Comparison of ENCODE assay signal across 10 mouse cellular contexts in genomic region chr5:37967914-37968375, GRCm38 (mm10).
DNase-seq lines count a peak whose midpoint lies in the region; ATAC-seq and TF ChIP-seq lines count a peak whose summit lies in the region.
"Had no signal": no experiment of that assay in that cellular context is flagged by ENCODE, and none has a peak within 500 bp of the region (broad histone marks: within the 10 kb centered on the region; RNA-seq: fewer than 3 reads in every experiment).

No protein-coding gene starts in this region.

- H3K27ac ChIP-seq in hindbrain, embryonic 10.5 days, result peak overlapping the region; percentile 50
- no peak overlapping the region for H3K27ac ChIP-seq in hindbrain, postnatal 0 days
- H3K27ac ChIP-seq in limb, embryonic 10.5 days, result peak overlapping the region; percentile 85
- no peak overlapping the region for H3K27ac ChIP-seq in stomach, embryonic 15.5 days

- DNase-seq in hindbrain, embryonic 10.5 days (ENCODE audit: low spot score), result peak; percentile 50
- no peak for DNase-seq in hindbrain, postnatal 0 days (ENCODE audit: low spot score)
- peak; percentile 2 for DNase-seq in retina, postnatal 1 day
- DNase-seq in retina, embryonic 14.5 days (ENCODE audit: low spot score), result no peak
- DNase-seq in limb, embryonic 10.5 days (ENCODE audit: low spot score), result peak; percentile 62
- no peak for DNase-seq in thymus, postnatal 10 days (ENCODE audit: low spot score in 2 of 2)
- DNase-seq: cerebellum, postnatal 10 days; heart, adult 11 months had no signal

- no peak overlapping the region for H3K9ac ChIP-seq in hindbrain, postnatal 0 days (replicated peaks; ENCODE audit: low read length)
- H3K9ac ChIP-seq in stomach, embryonic 15.5 days, result no peak overlapping the region

- peaks cover 27% of the 10 kb centered on the region for H3K4me1 ChIP-seq in hindbrain, embryonic 10.5 days (replicated peaks)
- no peaks in the 10 kb centered on the region for H3K4me1 ChIP-seq in hindbrain, postnatal 0 days (ENCODE audit: insufficient read depth, low read length)
- peaks cover 78% of the 10 kb centered on the region for H3K4me1 ChIP-seq in limb, embryonic 10.5 days
- 0 out of 2 replicates have a peak, but pooled peaks cover 12% of the 10 kb centered on the region for H3K4me1 ChIP-seq in stomach, embryonic 15.5 days

- H3K36me3 ChIP-seq in hindbrain, embryonic 10.5 days, result no peaks in the 10 kb centered on the region
- H3K36me3 ChIP-seq in hindbrain, postnatal 0 days (ENCODE audit: insufficient read depth, low read length), result no peaks in the 10 kb centered on the region
- H3K36me3 ChIP-seq in limb, embryonic 10.5 days, result no peaks in the 10 kb centered on the region
- no peaks in the 10 kb centered on the region for H3K36me3 ChIP-seq in stomach, embryonic 15.5 days

- peaks cover 83% of the 10 kb centered on the region for H3K27me3 ChIP-seq in hindbrain, embryonic 10.5 days (ENCODE audit: insufficient read depth, poor library complexity, severe bottlenecking)
- H3K27me3 ChIP-seq in hindbrain, postnatal 0 days (ENCODE audit: insufficient read depth, low read length), result peaks cover 24% of the 10 kb centered on the region
- H3K27me3 ChIP-seq in limb, embryonic 10.5 days (ENCODE audit: low read depth, poor library complexity, severe bottlenecking), result peaks cover 59% of the 10 kb centered on the region
- H3K27me3 ChIP-seq in stomach, embryonic 15.5 days (replicated peaks), result peaks cover 23% of the 10 kb centered on the region

- no peak for ATAC-seq in hindbrain, postnatal 0 days
- no peak for ATAC-seq in stomach, embryonic 15.5 days (ENCODE audit: insufficient read depth, low FRiP score, low read depth)
- ATAC-seq in frontal cortex, adult (ENCODE audit: low TSS enrichment), result no peak

- peak overlapping the region; percentile 27 for H3K4me3 ChIP-seq in hindbrain, embryonic 10.5 days
- H3K4me3 ChIP-seq in hindbrain, postnatal 0 days (ENCODE audit: low read length), result no peak overlapping the region
- H3K4me3 ChIP-seq in limb, embryonic 10.5 days, result peak overlapping the region; percentile 37
- no peak overlapping the region for H3K4me3 ChIP-seq in stomach, embryonic 15.5 days (replicated peaks)

- WGBS in hindbrain, embryonic 10.5 days, result 12% methylated on average over 14 of the region's 14 CpGs
- 15% methylated on average over 14 of the region's 14 CpGs for WGBS in hindbrain, postnatal 0 days
- under 1% methylated on average over 14 of the region's 14 CpGs for WGBS in limb, embryonic 10.5 days
- 2% methylated on average over 14 of the region's 14 CpGs for WGBS in stomach, embryonic 15.5 days

- H3K4me2 ChIP-seq in hindbrain, postnatal 0 days (ENCODE audit: low read depth, low read length), result no peak overlapping the region
- H3K4me2 ChIP-seq in stomach, embryonic 15.5 days, result peak overlapping the region; percentile 25; the same call in 1 of the 2 replicates

- TF ChIP-seq CTCF in hindbrain, postnatal 0 days (IDR thresholded peaks at IDR 0.05; ENCODE audit: low read depth), result no peak

- H3K9me3 ChIP-seq in hindbrain, embryonic 10.5 days, result no peaks in the 10 kb centered on the region
- H3K9me3 ChIP-seq in hindbrain, postnatal 0 days (ENCODE audit: low read length), result no peaks in the 10 kb centered on the region
- no peaks in the 10 kb centered on the region for H3K9me3 ChIP-seq in limb, embryonic 10.5 days (replicated peaks)
- H3K9me3 ChIP-seq in stomach, embryonic 15.5 days, result no peaks in the 10 kb centered on the region

Comparison
In these comparisons a context has a peak if more than half of its experiments do, and no peak if none do; other contexts are left out.
1. DNase-seq: peak in hindbrain, embryonic 10.5 days (single experiment), retina, postnatal 1 day (single experiment) and limb, embryonic 10.5 days (single experiment); none in hindbrain, postnatal 0 days (single experiment), retina, embryonic 14.5 days (single experiment) and thymus, postnatal 10 days (0 of 2).
2. H3K27ac ChIP-seq: peak in hindbrain, embryonic 10.5 days (single experiment) and limb, embryonic 10.5 days (single experiment); none in hindbrain, postnatal 0 days (single experiment) and stomach, embryonic 15.5 days (single experiment).
3. H3K4me3 ChIP-seq: peak in hindbrain, embryonic 10.5 days (single experiment) and limb, embryonic 10.5 days (single experiment); none in hindbrain, postnatal 0 days (single experiment) and stomach, embryonic 15.5 days (single experiment).